Mouse (Mus musculus) hindbrain, embryonic 15.5 days (tissue): ENCODE measurements around the gene Cdc42bpg. TPM values are rescaled to one million over a fixed set of nuclear protein-coding genes. Genes with fewer than 3 reads are reported as not detected.

ENCODE experiments used
- ATAC-seq: fragments of 200-750 bp; cut with Nextera tagmentation; 2 replicates; pipeline ENCODE4 v1.8.0; 2017; ENCODE audit warnings: low read depth, moderate number of reproducible peaks, moderate TSS enrichment; ENCODE audit not compliant: low FRiP score
- H3K27ac ChIP-seq: fragments of 300-500 bp; sonication (generic); replicated peaks from 2 replicates; pipeline ENCODE4 v1.5.1; 2015; ENCODE audit warnings: mild to moderate bottlenecking, inconsistent platforms
- H3K27me3 ChIP-seq: fragments of 300-500 bp; sonication (generic); 2 replicates; pipeline ENCODE4 v1.6.1; 2015; ENCODE audit warnings: control low read depth, inconsistent platforms
- H3K36me3 ChIP-seq: fragments of 300-500 bp; sonication (generic); 2 replicates; pipeline ENCODE4 v1.6.1; 2015; ENCODE audit warnings: control low read depth, inconsistent platforms
- H3K4me1 ChIP-seq: fragments of 300-500 bp; sonication (generic); replicated peaks from 2 replicates; pipeline ENCODE4 v1.6.1; 2015; ENCODE audit warnings: control low read depth, inconsistent platforms
- H3K4me2 ChIP-seq: fragments of 300-500 bp; sonication (generic); 2 replicates; pipeline ENCODE4 v1.6.1; 2015; ENCODE audit warnings: moderate library complexity, mild to moderate bottlenecking, inconsistent platforms
- H3K4me3 ChIP-seq: fragments of 300-500 bp; sonication (generic); 2 replicates; pipeline ENCODE4 v1.5.1; 2015; ENCODE audit warnings: mild to moderate bottlenecking, inconsistent platforms
- H3K9ac ChIP-seq: fragments of 300-500 bp; sonication (generic); 2 replicates; pipeline ENCODE4 v1.6.1; 2015; ENCODE audit warnings: inconsistent platforms
- H3K9me3 ChIP-seq: fragments of 300-500 bp; sonication (generic); 2 replicates; pipeline ENCODE4 v1.6.1; 2016; ENCODE audit warnings: control low read depth, inconsistent platforms
- WGBS: fragments of 180-500 bp; shearing (Covaris S2); methylation state at CpG from one replicate; pipeline ENCODE4 v1.1.7; 2015; 5-methylcytosine and 5-hydroxymethylcytosine counted together
- polyA plus RNA-seq: library from polyadenylated mRNA; unstranded; fragments of >200 nt; fragmentation: Nextera tagmentation; extraction: Ambion mirVana; gene quantifications from 2 replicates; pipeline ENCODE4 v1.2.1, GENCODE M21; 2015

The Cdc42bpg gene
- polyA plus RNA-seq, 1 experiment from 2014 or later, result 0.36 TPM

DNA sequence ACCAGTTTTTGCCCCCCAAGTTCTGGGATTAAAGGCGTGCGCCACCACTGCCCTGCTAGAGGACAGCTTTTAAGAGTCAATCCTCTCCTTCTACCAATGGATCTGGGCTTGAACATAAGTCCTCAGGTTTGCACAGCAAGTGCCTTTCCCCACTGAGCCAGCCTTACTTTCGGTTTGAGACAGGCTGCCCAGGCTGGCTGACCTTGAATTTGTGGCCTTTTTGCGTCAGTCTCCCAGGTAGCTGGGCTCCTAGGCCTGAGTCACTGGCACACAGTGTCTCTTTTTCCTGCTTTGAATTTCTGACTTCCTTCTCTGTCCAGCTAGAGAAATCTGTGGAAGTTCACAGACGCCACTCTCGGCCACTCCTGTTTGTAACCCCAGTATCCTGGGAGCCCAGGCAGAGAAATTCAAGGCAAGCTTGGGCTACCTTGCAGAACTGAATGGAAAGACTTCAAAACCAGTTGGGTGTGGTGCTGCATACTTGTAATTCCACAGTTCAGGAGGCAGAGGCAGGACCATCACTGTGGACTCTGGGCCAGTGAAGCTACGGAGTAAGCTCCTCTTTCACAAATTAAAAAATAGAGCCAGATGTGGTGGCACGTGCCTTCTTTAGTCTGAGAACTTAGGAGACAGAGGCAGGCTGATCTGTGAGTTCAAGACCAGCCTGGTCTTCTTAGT lies 36.3 kb upstream of the Cdc42bpg start:
- H3K9ac ChIP-seq, result no peak overlapping the region
- no peaks in the 10 kb centered on the region for H3K36me3 ChIP-seq
- no peaks in the 10 kb centered on the region for H3K9me3 ChIP-seq
- peaks cover 4% of the 10 kb centered on the region; the same call in 1 of the 2 replicates for H3K4me1 ChIP-seq
- no peak overlapping the region for H3K4me3 ChIP-seq
- no peak for ATAC-seq
- WGBS, result 85% methylated on average over 8 of the region's 8 CpGs
- H3K4me2 ChIP-seq, result no peak overlapping the region
- no peaks in the 10 kb centered on the region for H3K27me3 ChIP-seq
- H3K27ac ChIP-seq, result no peak overlapping the region

DNA sequence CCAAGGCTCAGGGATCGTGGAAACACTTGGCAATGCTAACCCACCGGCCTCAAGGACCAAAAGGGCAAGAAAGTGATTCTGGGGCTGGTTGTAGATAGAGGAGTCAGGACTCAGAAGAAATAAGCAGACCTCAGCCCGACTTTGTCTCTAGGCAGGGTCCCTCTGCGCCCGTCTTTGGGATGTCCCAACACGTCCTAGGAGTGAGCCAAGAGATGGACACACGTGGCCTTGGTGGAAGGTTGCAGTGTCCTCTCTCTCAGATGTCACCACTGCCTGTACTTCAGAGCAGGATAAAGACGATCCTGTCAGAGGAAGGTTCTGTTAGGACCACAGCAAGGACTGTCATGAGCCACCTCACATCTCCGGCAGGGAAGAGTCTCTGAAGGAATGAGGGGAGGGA lies 35.6 kb upstream of the Cdc42bpg start:
- Histone ChIP-seq H3K36me3 (no peaks in the 10 kb centered on the region), H3K9me3 (no peaks in the 10 kb centered on the region), H3K4me2 (no peak overlapping the region), H3K4me1 (peaks cover 9% of the 10 kb centered on the region), H3K27ac (no peak overlapping the region), H3K4me3 (no peak overlapping the region), H3K27me3 (no peaks in the 10 kb centered on the region), H3K9ac (no peak overlapping the region)
- ATAC-seq, result no peak
- 61% methylated on average over 9 of the region's 9 CpGs for WGBS

DNA sequence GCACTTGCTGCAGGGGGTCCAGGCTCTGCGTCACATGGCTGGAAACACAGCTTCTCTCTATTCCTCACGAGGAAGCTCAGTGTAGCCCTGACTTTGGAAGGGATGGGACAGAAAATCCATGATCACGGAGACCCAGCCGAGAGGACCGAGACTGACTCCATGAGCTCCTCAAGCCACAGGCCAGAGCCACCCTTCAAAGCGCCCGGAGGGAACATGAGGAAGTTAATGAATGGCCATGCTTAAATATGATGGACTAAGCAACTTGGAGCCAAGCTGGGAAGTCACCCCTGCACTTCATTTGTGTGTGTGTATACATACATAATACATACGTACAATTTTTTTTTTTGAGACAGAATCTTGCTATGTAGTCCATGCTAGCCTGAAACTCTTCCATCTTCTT lies 35.0 kb upstream of the Cdc42bpg start:
- Histone ChIP-seq H3K9ac (no peak overlapping the region), H3K9me3 (no peaks in the 10 kb centered on the region), H3K4me1 (peaks cover 14% of the 10 kb centered on the region), H3K27me3 (no peaks in the 10 kb centered on the region), H3K4me3 (no peak overlapping the region), H3K4me2 (no peak overlapping the region), H3K27ac (no peak overlapping the region), H3K36me3 (no peaks in the 10 kb centered on the region)
- ATAC-seq, result no peak
- 33% methylated on average over 8 of the region's 8 CpGs for WGBS

DNA sequence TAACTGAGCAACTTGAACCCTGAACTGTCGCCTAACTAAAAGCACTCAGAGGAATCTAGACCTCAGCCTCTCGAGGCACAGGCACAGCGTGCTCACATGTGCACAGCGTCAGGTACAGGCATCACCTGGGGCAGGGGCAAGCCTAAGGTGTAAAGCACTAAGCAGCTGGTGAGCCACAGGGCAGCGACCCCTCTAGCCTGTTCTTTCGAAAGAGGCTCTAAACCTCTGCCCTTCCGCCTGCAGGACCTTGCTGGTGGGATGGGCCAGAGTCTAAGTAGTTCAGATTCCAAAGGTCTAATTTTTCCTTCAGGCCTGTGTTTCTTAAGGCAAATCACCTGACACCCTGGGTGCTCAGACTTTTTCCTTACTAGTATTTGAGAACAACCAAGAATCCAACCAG lies 34.2 kb upstream of the Cdc42bpg start:
- Histone ChIP-seq H3K27ac (no peak overlapping the region), H3K36me3 (no peaks in the 10 kb centered on the region), H3K9ac (no peak overlapping the region), H3K4me2 (no peak overlapping the region), H3K27me3 (no peaks in the 10 kb centered on the region), H3K4me1 (peaks cover 14% of the 10 kb centered on the region), H3K4me3 (no peak overlapping the region), H3K9me3 (no peaks in the 10 kb centered on the region)
- ATAC-seq, result no peak
- 73% methylated on average over 7 of the region's 7 CpGs for WGBS

DNA sequence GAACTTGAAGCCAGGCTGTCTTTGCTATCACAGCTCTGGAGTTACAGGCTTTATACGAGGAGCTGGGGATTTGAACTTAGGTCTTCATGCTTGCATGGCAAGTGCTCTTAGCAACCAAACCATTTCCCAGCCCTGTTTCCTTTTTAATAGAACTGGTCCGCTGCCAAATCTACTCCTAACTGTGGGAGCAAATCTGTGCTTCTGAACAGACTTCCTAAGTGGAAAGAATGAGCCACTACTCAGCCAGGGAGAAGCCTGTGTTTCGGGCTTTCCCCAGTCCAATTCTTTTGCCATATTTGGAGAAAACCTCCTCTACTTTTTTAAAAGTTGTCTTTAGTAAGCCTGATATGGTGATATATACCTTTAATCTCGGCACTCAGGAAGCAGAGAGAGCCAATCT lies 33.5 kb upstream of the Cdc42bpg start:
- Histone ChIP-seq H3K36me3 (no peaks in the 10 kb centered on the region), H3K4me1 (peaks cover 15% of the 10 kb centered on the region), H3K27me3 (no peaks in the 10 kb centered on the region), H3K4me3 (no peak overlapping the region), H3K4me2 (no peak overlapping the region), H3K9ac (no peak overlapping the region), H3K9me3 (no peaks in the 10 kb centered on the region), H3K27ac (no peak overlapping the region)
- no peak for ATAC-seq
- WGBS, result 90% methylated on average over 4 of the region's 4 CpGs

DNA sequence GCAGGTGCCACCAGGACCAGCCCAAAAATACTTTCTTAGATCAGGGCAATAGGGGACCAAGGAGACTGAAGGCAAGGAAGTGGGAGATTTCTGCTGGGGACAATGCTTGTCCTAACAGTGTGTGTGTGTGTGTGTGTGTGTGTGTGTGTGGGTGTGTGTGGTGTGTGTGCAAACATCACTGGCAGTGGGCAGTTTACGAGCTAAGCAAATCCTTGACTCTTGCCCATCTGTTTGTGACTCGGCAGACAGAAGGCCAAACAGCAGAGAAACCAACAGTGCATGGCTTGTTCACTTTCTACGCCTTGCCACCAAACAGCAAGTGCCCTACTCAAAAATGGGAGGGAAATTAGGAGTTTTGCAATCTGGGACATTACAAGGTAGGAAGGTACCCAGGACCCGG lies 32.7 kb upstream of the Cdc42bpg start:
- H3K4me3 ChIP-seq, result no peak overlapping the region
- no peaks in the 10 kb centered on the region for H3K9me3 ChIP-seq
- WGBS, result 83% methylated on average over 4 of the region's 4 CpGs
- no peaks in the 10 kb centered on the region for H3K36me3 ChIP-seq
- H3K27ac ChIP-seq, result no peak overlapping the region
- no peak overlapping the region for H3K9ac ChIP-seq
- no peak overlapping the region for H3K4me2 ChIP-seq
- H3K27me3 ChIP-seq, result no peaks in the 10 kb centered on the region
- ATAC-seq, result no peak
- peaks cover 20% of the 10 kb centered on the region for H3K4me1 ChIP-seq

DNA sequence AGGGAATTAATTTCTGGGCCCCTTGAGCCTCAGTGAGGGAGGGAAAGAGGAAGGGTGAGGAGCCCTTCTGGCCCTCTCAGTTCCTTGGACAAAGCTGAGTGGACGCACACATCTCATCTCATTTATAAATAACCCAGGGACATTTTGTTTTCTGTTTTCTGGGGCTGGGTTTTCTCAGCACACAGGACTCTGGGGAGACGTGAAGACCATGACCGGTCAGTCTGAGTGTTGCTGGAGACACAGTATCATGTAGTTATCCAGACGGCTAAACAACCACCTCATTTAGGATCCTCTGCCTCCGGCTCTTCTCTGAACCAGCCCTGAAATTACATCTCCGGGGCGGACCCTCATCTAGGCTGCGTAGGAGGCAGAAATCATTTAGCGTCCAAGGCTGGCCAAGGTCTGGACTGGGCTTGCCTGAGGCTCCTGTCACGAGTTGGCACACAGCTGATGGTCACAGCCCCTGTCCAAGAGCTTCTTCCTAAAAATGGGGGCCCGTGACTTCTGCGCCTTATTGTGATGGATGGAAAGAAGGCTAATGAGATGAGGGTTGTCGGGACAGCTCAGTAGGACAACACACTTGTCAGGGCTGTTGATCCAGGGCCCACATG lies 32.2 kb upstream of the Cdc42bpg start:
- no peaks in the 10 kb centered on the region for H3K9me3 ChIP-seq
- H3K4me3 ChIP-seq, result no peak overlapping the region
- H3K4me2 ChIP-seq, result no peak overlapping the region
- no peaks in the 10 kb centered on the region for H3K36me3 ChIP-seq
- peaks cover 25% of the 10 kb centered on the region for H3K4me1 ChIP-seq
- no peaks in the 10 kb centered on the region for H3K27me3 ChIP-seq
- WGBS, result 92% methylated on average over 13 of the region's 13 CpGs
- H3K9ac ChIP-seq, result no peak overlapping the region
- H3K27ac ChIP-seq, result no peak overlapping the region
- ATAC-seq, result no peak

DNA sequence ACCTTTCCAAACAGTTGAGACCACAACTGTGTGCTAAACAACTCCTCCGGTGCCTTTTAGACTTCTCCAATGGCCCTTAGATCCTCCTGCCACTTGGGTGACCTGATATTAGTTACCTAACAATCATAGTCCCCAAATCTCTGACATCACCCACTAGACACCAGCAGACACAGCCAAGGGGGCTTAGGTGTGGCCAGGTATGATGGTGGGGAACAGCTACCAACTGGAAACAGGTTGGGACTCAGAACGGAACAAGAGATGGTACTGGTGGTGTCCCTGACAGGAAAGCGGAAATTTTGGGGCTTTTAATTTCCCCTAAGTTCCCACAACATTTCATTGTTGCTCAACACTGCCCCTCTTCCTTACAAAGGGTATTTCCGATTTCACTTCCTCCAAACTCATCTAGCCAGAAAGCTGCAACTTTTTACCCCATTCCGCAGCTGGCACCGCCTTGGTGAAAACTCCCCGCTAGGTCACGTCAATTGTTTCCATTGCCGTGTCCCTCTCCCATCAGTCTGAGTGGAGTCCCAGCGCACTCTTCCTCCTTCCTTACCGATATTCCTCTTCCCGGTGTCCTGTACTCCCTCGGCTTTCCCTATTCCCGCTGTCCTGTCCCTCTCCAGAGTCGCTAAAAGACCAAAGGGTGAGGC lies 30.4 kb upstream of the Cdc42bpg start:
- H3K9ac ChIP-seq, result peak overlapping the region; percentile 50
- H3K4me1 ChIP-seq, result peaks cover 41% of the 10 kb centered on the region
- no peaks in the 10 kb centered on the region for H3K27me3 ChIP-seq
- peak; percentile 24 for ATAC-seq
- peak overlapping the region; percentile 82 for H3K27ac ChIP-seq
- peak overlapping the region; percentile 93 for H3K4me2 ChIP-seq
- no peaks in the 10 kb centered on the region for H3K36me3 ChIP-seq
- 9% methylated on average over 15 of the region's 15 CpGs for WGBS
- peak overlapping the region; percentile 75 for H3K4me3 ChIP-seq
- H3K9me3 ChIP-seq, result no peaks in the 10 kb centered on the region

DNA sequence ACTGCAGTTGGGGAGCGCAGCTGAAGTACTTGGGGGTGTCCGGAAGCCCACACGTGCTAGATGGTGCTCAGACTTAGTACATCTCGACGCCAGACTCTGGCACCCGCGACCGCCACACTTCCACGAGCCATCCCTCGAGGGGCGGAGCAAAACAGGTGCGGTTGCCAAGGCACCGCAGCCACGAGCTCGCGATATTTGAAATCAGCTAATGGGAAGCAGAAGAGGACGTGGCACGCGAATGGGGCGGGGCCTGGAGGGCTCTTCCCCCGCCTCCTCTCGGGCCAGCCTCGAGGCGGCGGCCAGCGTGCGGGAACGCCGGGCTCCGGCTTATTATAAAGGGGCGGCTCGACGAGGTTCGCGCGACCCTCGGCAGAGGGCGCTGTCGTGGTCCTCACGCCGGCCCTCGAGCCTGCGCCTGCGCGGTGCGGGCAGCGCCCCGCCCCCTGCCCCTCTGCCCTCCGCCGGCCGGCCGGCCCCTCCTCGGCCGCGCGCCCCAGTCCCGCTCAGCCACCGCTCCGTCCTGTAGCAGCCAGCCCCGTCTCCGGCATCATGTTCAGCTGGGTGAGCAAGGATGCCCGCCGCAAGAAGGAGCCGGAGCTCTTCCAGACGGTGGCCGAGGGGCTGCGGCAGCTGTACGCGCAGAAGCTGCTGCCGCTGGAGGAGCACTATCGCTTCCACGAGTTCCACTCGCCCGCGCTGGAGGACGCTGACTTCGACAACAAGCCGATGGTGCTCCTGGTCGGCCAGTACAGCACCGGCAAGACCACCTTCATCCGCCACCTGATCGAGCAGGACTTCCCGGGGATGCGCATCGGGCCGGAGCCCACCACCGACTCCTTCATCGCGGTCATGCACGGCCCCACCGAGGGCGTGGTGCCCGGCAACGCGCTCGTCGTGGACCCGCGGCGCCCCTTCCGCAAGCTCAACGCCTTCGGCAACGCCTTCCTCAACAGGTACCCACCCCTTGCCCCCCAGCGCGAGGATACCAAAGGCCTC lies 29.5 kb upstream of the Cdc42bpg start, which contains the start of gene Ehd1:
Gene Ehd1 (plus strand): TSS at position 300 of the 996 bp plus-strand sequence.
- H3K4me2 ChIP-seq, result peak within 1 kb of the TSS; percentile 93
- no peaks in the 10 kb centered on the region for H3K9me3 ChIP-seq
- WGBS, result 0% methylated on average over 99 of the region's 106 CpGs
- peak; percentile 97 for ATAC-seq
- H3K9ac ChIP-seq, result peak within 1 kb of the TSS; percentile 85
- peaks cover 8% of the 10 kb centered on the region for H3K36me3 ChIP-seq
- H3K4me1 ChIP-seq, result peaks cover 43% of the 10 kb centered on the region
- peak within 1 kb of the TSS; percentile 75 for H3K4me3 ChIP-seq
- no peaks in the 10 kb centered on the region for H3K27me3 ChIP-seq
- peak within 1 kb of the TSS; percentile 82 for H3K27ac ChIP-seq

DNA sequence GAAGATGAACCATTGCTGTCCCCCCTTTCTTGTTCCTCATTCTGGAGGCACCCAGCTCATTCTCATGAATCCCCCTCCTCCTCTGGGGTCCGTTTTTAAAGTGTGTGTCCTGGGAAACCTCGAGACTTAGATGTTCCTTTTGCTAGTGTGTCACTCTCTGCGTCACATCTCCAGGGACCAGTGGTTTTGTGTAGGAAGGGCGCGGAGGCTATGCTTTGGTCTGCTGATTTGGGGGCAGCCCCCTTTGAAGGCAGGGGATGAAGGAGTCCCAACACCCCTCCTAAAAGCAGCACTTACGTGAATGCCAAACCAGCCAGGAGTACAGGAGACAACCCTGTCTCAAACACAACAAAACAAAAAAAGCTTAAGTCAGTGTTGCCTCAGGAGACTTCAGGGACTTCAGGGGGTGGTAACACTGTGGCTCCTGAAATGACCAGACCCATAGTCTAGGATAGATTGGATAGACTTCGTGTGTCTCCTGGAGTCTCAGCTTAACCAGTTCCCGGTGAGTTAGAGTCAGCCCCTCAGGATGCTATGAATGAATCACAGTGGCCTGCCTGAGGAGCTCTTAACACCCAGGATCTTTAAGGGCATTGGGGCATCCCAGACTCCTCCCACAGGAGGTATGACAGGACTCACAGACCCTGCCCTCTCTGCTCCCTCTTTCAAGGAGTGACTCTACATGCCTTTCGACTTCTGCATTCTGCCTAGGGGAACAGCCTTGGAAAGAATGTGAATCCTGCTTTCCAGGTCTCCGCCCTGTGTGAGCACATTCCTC lies 28.4 kb upstream of the Cdc42bpg start:
- peaks cover 43% of the 10 kb centered on the region for H3K4me1 ChIP-seq
- no peak for ATAC-seq
- peak overlapping the region; percentile 93 for H3K4me2 ChIP-seq
- H3K27me3 ChIP-seq, result no peaks in the 10 kb centered on the region
- H3K36me3 ChIP-seq, result peaks cover 19% of the 10 kb centered on the region
- WGBS, result 7% methylated on average over 10 of the region's 10 CpGs
- no peaks in the 10 kb centered on the region for H3K9me3 ChIP-seq
- peak overlapping the region; percentile 75 for H3K4me3 ChIP-seq
- peak overlapping the region; percentile 82; the same call in 1 of the 2 replicates for H3K27ac ChIP-seq
- peak overlapping the region; percentile 85 for H3K9ac ChIP-seq
